Mouse (Mus musculus): ENCODE measurements around the gene Setd1a. TPM values are rescaled to one million over a fixed set of nuclear protein-coding genes. Genes with fewer than 3 reads are reported as not detected.
"Not testable (repeated sequence)": the region's sequence is repeated elsewhere in the genome, so short reads cannot be mapped to it uniquely, and the experiment has no call there.

The Setd1a gene
- total and polyA plus RNA-seq, 2 experiments from 2014 or later = 16.0 to 17.8 TPM

GRCm38 (mm10) chr7:127769651-127770038, 6.8 kb upstream of the Setd1a start, which contains the start of gene Orai3:
Gene Orai3, plus strand, starts transcription at chr7:127769815.
- Histone ChIP-seq H3K27ac (peak within 1 kb of the TSS; percentile 83), H3K4me1 (ENCODE audit: insufficient read depth, low read length) (peaks cover 6% of the 10 kb centered on the region), H3K36me3 (ENCODE audit: insufficient read depth, low read length) (peaks cover 26% of the 10 kb centered on the region; the same call in 1 of the 2 replicates), H3K9ac (replicated peaks; ENCODE audit: low read length) (peak within 1 kb of the TSS; percentile 61), H3K27me3 (ENCODE audit: insufficient read depth, low read length) (no peaks in the 10 kb centered on the region), H3K4me3 (ENCODE audit: low read length) (peak within 1 kb of the TSS; percentile 43), H3K9me3 (ENCODE audit: low read length) (no peaks in the 10 kb centered on the region), H3K4me2 (ENCODE audit: low read depth, low read length) (peak within 1 kb of the TSS; percentile 70)
- WGBS = under 1% methylated on average over 24 of the region's 24 CpGs
- peak; percentile 80 for DNase-seq (ENCODE audit: low spot score)
- no peak for TF ChIP-seq CTCF (IDR thresholded peaks at IDR 0.05; ENCODE audit: low read depth)
- ATAC-seq = peak; percentile 36

DNA sequence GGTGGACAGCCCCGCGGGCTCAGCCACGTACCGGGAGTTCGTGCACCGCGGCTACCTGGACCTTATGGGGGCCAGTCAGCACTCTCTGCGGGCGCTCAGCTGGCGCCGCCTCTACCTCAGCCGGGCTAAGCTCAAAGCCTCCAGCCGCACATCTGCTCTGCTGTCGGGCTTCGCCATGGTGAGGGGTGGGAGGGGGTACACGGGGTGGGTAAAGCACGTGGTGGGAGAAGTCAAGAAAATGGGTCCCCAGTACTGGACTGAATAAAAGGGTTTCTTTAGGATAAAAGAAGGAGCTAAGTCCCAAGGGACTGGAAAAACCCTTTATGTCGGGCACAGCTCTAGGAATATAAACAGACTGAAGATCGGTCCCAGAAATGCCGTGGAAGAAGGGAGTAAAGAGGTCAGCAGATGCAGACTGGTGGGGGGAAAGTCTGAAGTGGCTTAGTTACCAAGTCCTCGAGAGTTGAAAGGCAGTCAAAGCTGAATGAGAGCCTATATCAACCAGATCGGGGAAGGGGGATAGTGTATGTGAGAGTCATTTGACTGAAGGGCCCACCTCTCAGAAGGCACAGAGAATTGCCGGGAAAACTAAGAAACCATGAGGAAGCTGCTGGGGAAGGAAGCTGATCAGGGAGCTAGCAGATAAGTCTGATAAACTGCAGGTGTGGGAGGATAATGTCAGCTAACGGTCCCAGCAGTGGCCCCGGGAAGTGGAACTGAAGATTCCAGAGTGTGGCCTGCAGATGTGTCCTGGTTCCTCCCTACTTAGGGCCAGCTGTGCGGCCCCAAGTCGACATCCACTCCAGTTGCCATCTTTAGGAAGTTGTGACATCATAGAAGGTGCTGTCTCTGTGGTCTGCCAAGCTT, 6.2 kb upstream of the Setd1a start:
- H3K27me3 ChIP-seq (ENCODE audit: insufficient read depth, low read length) = no peaks in the 10 kb centered on the region
- peak overlapping the region; percentile 43 for H3K4me3 ChIP-seq (ENCODE audit: low read length)
- peak; percentile 10; the same call in 1 of the 2 replicates for ATAC-seq
- peaks cover 23% of the 10 kb centered on the region; the same call in 1 of the 2 replicates for H3K36me3 ChIP-seq (ENCODE audit: insufficient read depth, low read length)
- peak overlapping the region; percentile 61 for H3K9ac ChIP-seq (replicated peaks; ENCODE audit: low read length)
- no peak for TF ChIP-seq CTCF (IDR thresholded peaks at IDR 0.05; ENCODE audit: low read depth)
- H3K4me1 ChIP-seq (ENCODE audit: insufficient read depth, low read length) = peaks cover 6% of the 10 kb centered on the region
- H3K4me2 ChIP-seq (ENCODE audit: low read depth, low read length) = peak overlapping the region; percentile 70
- 6% methylated on average over 27 of the region's 27 CpGs for WGBS
- H3K9me3 ChIP-seq (ENCODE audit: low read length) = no peaks in the 10 kb centered on the region
- DNase-seq (ENCODE audit: low spot score) = peak; percentile 39
- H3K27ac ChIP-seq = peak overlapping the region; percentile 83

DNA sequence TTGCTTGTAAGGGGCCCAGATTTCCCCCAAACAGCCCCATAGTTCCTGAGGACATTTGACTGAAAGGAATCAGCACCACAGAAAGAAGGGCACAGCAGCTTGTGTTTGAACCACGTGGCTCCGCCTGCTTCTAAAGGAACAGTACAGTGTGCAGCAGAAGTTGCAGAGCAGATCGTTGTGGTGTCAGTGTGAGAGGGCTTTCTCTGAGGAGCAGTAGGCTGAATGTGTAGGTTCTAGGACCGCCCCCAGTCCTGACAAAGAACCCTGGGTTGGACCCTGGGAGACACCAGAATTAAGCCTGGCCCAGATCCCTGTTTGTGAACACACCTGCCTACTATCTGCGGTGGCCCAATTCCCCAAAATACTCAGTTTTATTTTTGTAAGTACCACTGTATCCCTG, 5.2 kb upstream of the Setd1a start:
- Histone ChIP-seq H3K27me3 (ENCODE audit: insufficient read depth, low read length) (no peaks in the 10 kb centered on the region), H3K4me2 (ENCODE audit: low read depth, low read length) (no peak overlapping the region), H3K9me3 (ENCODE audit: low read length) (no peaks in the 10 kb centered on the region), H3K4me1 (ENCODE audit: insufficient read depth, low read length) (peaks cover 6% of the 10 kb centered on the region), H3K27ac (no peak overlapping the region), H3K9ac (replicated peaks; ENCODE audit: low read length) (no peak overlapping the region), H3K36me3 (ENCODE audit: insufficient read depth, low read length) (peaks cover 13% of the 10 kb centered on the region; the same call in 1 of the 2 replicates), H3K4me3 (ENCODE audit: low read length) (no peak overlapping the region)
- TF ChIP-seq CTCF (IDR thresholded peaks at IDR 0.05; ENCODE audit: low read depth) = no peak
- DNase-seq (ENCODE audit: low spot score) (no peak), ATAC-seq (no peak)
- WGBS = 69% methylated on average over 5 of the region's 5 CpGs

- Histone ChIP-seq H3K4me3 (ENCODE audit: low read length) (no peak overlapping the region), H3K9ac (replicated peaks; ENCODE audit: low read length) (no peak overlapping the region), H3K4me1 (ENCODE audit: insufficient read depth, low read length) (peaks cover 6% of the 10 kb centered on the region), H3K36me3 (ENCODE audit: insufficient read depth, low read length) (peaks cover 10% of the 10 kb centered on the region; the same call in 1 of the 2 replicates), H3K27ac (no peak overlapping the region), H3K27me3 (ENCODE audit: insufficient read depth, low read length) (no peaks in the 10 kb centered on the region), H3K4me2 (ENCODE audit: low read depth, low read length) (no peak overlapping the region), H3K9me3 (ENCODE audit: low read length) (no peaks in the 10 kb centered on the region)
- TF ChIP-seq CTCF (IDR thresholded peaks at IDR 0.05; ENCODE audit: low read depth) = no peak
- ATAC-seq (no peak), DNase-seq (ENCODE audit: low spot score) (no peak)
- 80% methylated on average over 3 of the region's 3 CpGs for WGBS
These were observed 4.4 kb upstream of the Setd1a start for GRCm38 (mm10) chr7:127772080-127772479.

- no peak overlapping the region for H3K9ac ChIP-seq (replicated peaks; ENCODE audit: low read length)
- no peaks in the 10 kb centered on the region for H3K9me3 ChIP-seq (ENCODE audit: low read length)
- peaks cover 5% of the 10 kb centered on the region; the same call in 1 of the 2 replicates for H3K36me3 ChIP-seq (ENCODE audit: insufficient read depth, low read length)
- H3K4me3 ChIP-seq (ENCODE audit: low read length) = no peak overlapping the region
- TF ChIP-seq CTCF (IDR thresholded peaks at IDR 0.05; ENCODE audit: low read depth) = no peak
- 90% methylated on average over 1 of the region's 1 CpGs for WGBS
- no peak overlapping the region for H3K27ac ChIP-seq
- no peak for DNase-seq (ENCODE audit: low spot score)
- no peak for ATAC-seq
- H3K4me1 ChIP-seq (ENCODE audit: insufficient read depth, low read length) = peaks cover 6% of the 10 kb centered on the region
- H3K27me3 ChIP-seq (ENCODE audit: insufficient read depth, low read length) = no peaks in the 10 kb centered on the region
- no peak overlapping the region for H3K4me2 ChIP-seq (ENCODE audit: low read depth, low read length)
These were observed 3.9 kb upstream of the Setd1a start for GRCm38 (mm10) chr7:127772557-127772956.

- Histone ChIP-seq H3K4me1 (ENCODE audit: insufficient read depth, low read length) (peaks cover 9% of the 10 kb centered on the region; the same call in 1 of the 2 replicates), H3K36me3 (ENCODE audit: insufficient read depth, low read length) (peaks cover 2% of the 10 kb centered on the region; the same call in 1 of the 2 replicates), H3K4me3 (ENCODE audit: low read length) (no peak overlapping the region), H3K9ac (replicated peaks; ENCODE audit: low read length) (no peak overlapping the region), H3K4me2 (ENCODE audit: low read depth, low read length) (no peak overlapping the region), H3K27me3 (ENCODE audit: insufficient read depth, low read length) (no peaks in the 10 kb centered on the region), H3K27ac (no peak overlapping the region), H3K9me3 (ENCODE audit: low read length) (no peaks in the 10 kb centered on the region)
- DNase-seq (ENCODE audit: low spot score) = peak; percentile 81
- no peak for ATAC-seq
- TF ChIP-seq CTCF (IDR thresholded peaks at IDR 0.05; ENCODE audit: low read depth) = peak; percentile 80
- 38% methylated on average over 9 of the region's 9 CpGs for WGBS
These were observed 2.6 kb upstream of the Setd1a start for GRCm38 (mm10) chr7:127773664-127774384.

- H3K36me3 ChIP-seq (ENCODE audit: insufficient read depth, low read length) = peaks cover 14% of the 10 kb centered on the region
- H3K4me2 ChIP-seq (ENCODE audit: low read depth, low read length) = peak overlapping the region; percentile 76
- not testable (repeated sequence) for H3K27me3 ChIP-seq (ENCODE audit: insufficient read depth, low read length); H3K4me1 ChIP-seq (ENCODE audit: insufficient read depth, low read length); ATAC-seq; H3K9me3 ChIP-seq (ENCODE audit: low read length); DNase-seq (ENCODE audit: low spot score)
- 71% methylated on average over 7 of the region's 7 CpGs for WGBS
- peak overlapping the region; percentile 88 for H3K27ac ChIP-seq
- peak overlapping the region; percentile 84; the same call in 1 of the 2 replicates for H3K9ac ChIP-seq (replicated peaks; ENCODE audit: low read length)
- peak overlapping the region; percentile 68 for H3K4me3 ChIP-seq (ENCODE audit: low read length)
These were observed 633 bp upstream of the Setd1a start for GRCm38 (mm10) chr7:127775837-127776236.
